Mouse (Mus musculus) T-cell, adult 2 months (primary cell): ENCODE results near the gene Tub.

Experiments
- DNase-seq: peaks from one replicate; pipeline ENCODE4 v3.0.0; 2022; ENCODE audit warnings: low spot score

Tub gene

GRCm38 (mm10) chr7:108985934-108986708 is 36.0 kb downstream of the Tub start:
- DNase-seq: no peak

- DNase-seq: no peak
These were observed 41.1 kb downstream of the Tub start for GRCm38 (mm10) chr7:108991207-108991606.

- no peak for DNase-seq
These were observed 43.1 kb downstream of the Tub start for GRCm38 (mm10) chr7:108993230-108993629.

GRCm38 (mm10) chr7:108993881-108994291 is 43.7 kb downstream of the Tub start:
- no peak for DNase-seq

- no peak for DNase-seq
These were observed 46.0 kb downstream of the Tub start for GRCm38 (mm10) chr7:108996156-108996555.

- no peak for DNase-seq
These were observed 50.3 kb downstream of the Tub start for GRCm38 (mm10) chr7:109000315-109000954.

- DNase-seq: no peak
These were observed 51.8 kb downstream of the Tub start for GRCm38 (mm10) chr7:109001971-109002370.

- DNase-seq: no peak
These were observed 53.5 kb downstream of the Tub start for GRCm38 (mm10) chr7:109003653-109004052.

GRCm38 (mm10) chr7:109009260-109009659 is 59.1 kb downstream of the Tub start:
- DNase-seq: no peak

- no peak for DNase-seq
These were observed 60.8 kb downstream of the Tub start for GRCm38 (mm10) chr7:109010720-109011595.

- DNase-seq: no peak
These were observed 61.5 kb downstream of the Tub start for GRCm38 (mm10) chr7:109011596-109012180.

- no peak for DNase-seq
These were observed 62.4 kb downstream of the Tub start for GRCm38 (mm10) chr7:109012575-109012974.

- DNase-seq: no peak
These were observed 63.0 kb downstream of the Tub start for GRCm38 (mm10) chr7:109012998-109013625.

- no peak for DNase-seq
These were observed 64.7 kb downstream of the Tub start for GRCm38 (mm10) chr7:109014851-109015250.

GRCm38 (mm10) chr7:109016378-109016923 is 66.3 kb downstream of the Tub start:
- DNase-seq: no peak

- no peak for DNase-seq
These were observed 69.1 kb downstream of the Tub start for GRCm38 (mm10) chr7:109019243-109019642.

- DNase-seq: no peak
These were observed 71.3 kb downstream of the Tub start for GRCm38 (mm10) chr7:109021428-109021827.

- DNase-seq: no peak
These were observed 75.6 kb downstream of the Tub start for GRCm38 (mm10) chr7:109025743-109026142.

GRCm38 (mm10) chr7:109026976-109027375 is 76.8 kb downstream of the Tub start:
- no peak for DNase-seq

GRCm38 (mm10) chr7:109027721-109028120 is 77.6 kb downstream of the Tub start:
- DNase-seq: no peak

GRCm38 (mm10) chr7:109028204-109028603 is 78.1 kb downstream of the Tub start:
- no peak for DNase-seq
